Mouse (Mus musculus): ENCODE results near the gene Nudt9. TPM values are rescaled to one million over a fixed set of nuclear protein-coding genes. Genes with fewer than 3 reads are reported as not detected.

Nudt9 gene
- total RNA-seq, 2 experiments from 2014 or later, result 43.9 to 46.7 TPM

DNA sequence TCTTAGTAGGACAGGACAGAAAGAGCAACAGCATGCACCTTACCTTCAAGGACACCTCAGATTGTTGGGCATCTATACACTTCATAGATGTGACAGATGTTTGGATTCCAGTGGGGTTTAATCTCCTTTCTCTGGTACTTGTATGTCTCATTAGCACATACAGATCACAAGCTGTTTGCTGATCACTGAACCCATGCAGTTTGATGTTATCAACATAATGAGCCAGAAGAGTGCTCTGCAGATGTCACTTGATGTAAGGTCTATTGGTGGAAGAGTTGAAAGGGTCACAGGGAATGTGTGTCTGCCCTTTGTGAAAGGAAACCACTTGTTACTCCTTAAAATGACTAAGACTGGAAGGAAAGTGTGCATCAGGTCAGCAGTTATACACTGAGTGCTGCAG lies 11.0 kb upstream of the Nudt9 start:
- intact Hi-C loops (cut with DNase I), result no loop called here
- DNase-seq, result no peak

DNA sequence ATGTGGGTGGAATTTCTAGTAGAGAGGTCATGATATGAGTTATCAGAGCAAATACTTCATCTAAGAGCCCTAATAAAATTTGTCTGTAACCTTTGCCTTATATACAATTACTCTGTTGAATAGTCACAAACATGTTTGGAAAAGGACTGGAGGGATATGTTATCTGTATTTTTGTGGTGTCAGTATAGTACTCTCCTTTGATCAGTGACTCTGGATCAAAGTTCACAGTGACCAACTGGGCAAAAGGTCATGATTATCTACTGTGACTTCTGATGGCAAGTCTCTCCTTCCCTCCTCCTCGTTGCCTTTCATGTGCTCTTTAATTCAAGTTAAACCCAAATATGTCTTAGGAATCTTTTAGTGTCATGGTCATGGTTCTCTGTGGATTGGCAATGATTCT lies 10.3 kb upstream of the Nudt9 start:
- intact Hi-C loops (cut with DNase I), result no loop called here
- no peak for DNase-seq

DNA sequence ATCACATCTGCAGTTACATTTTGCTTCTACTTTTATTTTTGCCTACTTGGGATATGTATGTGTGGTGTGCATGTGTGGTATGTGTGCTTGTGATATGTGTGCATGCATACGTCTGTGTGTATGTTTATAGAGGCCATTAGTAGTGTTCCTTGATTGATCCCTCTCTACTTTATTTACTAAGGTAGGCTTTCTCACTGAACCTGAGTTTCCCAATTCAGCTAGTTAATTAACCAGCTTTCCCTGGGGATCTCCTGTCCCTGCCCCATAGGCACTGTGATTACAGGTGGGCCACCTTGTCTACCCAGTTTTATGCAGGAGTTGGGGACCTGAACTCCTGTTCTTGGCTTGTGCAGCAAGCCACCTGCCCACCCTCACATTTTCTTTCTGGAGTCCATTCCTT lies 9.4 kb upstream of the Nudt9 start:
- DNase-seq, result no peak
- intact Hi-C loops (cut with DNase I), result no loop called here

DNA sequence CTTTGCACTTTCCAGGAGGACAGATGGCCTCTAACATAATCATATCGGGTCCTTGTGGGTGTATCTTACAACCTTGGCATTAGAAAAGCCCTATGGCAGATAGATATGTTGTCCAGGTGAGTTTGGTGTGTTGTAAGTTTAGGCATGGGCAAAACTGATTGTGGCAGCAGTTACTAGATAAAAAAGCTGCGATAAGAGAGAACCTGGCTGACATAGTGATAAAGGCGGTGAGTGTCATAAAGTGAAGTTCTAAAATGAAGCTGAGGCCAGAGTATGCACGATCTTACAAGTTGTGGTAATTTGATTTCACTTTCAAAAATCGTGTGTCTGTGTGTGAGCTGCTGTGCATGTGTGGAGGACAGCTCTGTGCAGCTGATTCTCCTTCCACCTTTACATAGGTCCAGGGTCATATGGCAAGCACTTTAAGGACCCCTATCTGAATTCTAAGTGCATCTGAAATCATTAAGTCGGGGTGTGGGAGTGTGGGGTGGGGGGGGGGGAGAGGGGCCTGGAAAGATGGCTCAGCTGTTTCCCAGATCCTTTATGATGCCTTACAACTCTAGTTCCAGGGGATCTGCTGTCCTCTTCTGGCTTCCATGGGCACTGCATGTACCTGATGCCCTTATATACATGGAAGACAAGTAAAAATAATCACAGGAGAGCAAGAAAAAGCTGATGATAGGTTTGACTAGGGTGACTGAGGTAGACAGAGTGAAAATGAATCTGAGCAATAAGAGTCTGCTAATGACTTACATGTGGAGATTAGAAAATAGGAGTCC lies 6.8 kb upstream of the Nudt9 start:
- intact Hi-C loops (cut with DNase I), result no loop called here
- DNase-seq, result peak; percentile 36

DNA sequence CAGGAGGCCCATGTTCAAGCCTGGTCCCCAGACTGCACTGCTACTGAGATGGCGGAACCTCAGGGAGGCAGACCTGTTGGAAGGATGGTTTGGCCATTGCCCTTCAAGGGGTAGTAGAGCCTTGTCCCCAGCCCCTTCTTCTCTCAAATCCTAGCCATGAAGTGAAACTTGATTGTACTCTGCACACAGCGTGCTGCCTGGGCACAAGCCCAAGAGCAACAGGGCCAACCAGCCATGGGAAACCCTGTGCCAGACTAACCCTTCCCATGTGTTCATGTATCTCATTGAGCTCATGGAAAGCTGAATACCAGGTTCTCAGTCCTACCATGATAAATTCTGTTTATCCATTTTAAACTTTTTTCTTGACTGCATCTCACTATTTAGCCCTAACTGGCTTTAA lies 3.2 kb upstream of the Nudt9 start:
- intact Hi-C loops (cut with DNase I), result no loop called here
- DNase-seq, result peak; percentile 30

DNA sequence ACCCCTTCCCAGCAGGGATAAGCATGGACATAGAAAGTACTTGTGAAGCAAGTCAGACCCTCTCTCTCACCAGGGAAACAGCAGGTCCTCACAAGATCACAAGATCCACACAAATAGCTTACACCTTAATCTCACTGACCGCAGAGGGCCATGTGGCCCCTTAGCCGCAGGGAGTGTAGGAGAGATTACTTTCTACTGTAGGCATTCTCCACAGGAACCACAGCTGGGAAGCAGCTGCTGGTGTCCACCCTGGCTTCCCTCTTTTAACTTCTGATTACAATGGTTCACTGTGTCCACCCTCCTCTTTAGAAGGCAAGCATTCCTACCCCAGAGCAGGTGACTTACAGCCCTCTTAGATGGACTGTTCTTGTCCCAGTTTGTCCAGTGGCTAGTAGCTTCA lies 2.4 kb upstream of the Nudt9 start:
- intact Hi-C loops (cut with DNase I), result no loop called here
- no peak for DNase-seq

DNA sequence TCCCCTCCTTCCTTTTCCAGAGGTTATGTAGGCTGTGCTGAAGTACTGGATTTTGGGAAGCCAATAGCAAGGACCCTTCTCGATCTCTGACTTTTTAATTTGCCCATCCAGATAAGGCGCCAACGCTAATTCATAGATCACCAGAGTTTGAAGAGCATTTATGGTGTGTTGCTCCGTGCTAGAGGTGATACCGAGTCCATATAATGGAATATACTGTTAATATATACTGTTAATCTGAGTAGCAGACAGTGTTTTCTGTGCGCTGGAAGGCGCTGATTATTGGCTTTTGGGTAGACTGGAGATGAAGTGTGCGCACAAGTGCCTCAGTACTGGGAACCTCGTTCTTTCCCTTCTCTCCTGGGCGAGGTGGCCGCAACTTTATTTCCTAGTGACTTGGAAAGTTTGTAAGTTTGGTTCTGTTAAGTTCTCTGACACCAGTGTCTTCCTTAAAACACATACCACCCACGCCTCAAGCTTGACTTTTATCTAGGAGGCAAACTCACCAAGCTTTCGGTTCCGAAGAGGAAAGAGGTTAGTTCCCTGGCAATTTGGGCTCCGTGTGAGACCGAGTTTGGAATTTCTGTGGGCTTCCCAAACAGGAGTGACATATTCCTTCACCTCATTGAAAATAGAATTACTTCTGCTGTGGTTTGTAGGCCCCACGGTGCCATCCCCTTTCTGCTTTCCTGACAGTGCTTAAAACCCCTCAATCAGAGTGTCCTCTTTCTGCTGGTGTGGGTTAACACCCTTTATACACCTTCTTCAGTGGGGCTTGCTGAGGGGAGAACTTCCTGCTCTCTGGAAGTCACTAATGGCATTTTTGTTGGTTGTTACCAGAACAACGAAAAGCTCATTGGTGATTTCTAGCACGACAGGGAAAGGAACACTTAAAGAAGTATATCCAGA lies 1.3 kb downstream of the Nudt9 start:
- no peak for DNase-seq
- intact Hi-C loops (cut with DNase I), result no loop called here

DNA sequence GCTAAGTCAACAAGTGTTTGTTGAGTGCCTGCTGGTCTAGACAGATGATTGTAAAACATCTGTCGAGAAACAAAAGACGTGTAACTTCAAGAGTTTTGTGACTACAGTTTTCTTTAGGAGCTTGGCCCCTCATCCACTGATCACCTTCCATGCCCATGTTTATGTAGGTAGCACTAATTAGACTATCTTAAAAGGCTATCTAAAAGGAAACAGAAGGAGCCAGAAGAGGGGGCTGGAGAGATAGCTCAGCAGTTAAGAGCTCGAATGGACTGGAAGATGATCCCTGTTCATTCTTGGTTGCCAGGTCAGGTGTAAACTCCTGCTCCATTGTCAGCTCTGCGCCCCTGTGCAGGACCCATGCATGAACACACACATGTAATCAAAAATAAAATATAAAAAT lies 2.0 kb downstream of the Nudt9 start:
- intact Hi-C loops (cut with DNase I), result no loop called here
- DNase-seq, result no peak

DNA sequence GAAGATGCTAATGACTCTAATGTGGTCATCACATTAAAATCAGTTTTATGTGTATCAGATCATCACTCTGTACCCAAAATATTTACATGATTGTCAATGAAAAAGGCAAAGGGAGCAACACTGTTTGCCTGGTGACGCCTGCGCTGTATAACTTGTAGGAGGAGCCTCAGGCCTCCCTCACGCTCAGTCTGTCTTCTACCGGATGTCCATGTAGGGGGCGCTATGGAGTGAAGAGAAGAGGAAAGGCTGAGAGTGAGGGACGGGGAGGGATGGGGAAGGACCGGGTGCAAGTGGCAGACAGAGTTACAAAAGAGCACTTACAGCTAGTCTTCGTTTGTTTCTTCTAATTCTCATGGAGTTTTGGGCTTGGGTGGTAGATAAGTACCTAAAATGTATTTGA lies 6.8 kb downstream of the Nudt9 start:
- no peak for DNase-seq
- intact Hi-C loops (cut with DNase I), result no loop called here

DNA sequence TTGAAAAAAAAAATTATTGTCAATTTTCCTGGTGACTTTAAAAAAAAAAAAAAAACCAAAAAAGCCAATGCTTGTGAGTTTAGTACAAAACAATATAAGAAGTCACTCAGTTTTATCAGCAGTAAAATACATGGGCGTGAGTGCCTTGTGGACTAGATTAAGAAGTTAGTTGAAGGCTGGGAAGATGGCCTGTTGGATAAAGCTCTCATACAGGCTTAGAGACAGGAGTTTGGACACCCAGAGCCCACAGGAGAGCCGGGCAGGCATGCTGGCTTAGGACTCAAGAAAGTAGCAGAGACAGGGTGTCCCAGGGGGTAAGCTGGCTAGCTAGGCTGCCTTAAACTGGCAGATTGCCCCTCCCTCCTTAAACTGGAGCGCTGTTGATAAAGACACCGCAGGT lies 8.8 kb downstream of the Nudt9 start:
- intact Hi-C loops (cut with DNase I), result no loop called here

DNA sequence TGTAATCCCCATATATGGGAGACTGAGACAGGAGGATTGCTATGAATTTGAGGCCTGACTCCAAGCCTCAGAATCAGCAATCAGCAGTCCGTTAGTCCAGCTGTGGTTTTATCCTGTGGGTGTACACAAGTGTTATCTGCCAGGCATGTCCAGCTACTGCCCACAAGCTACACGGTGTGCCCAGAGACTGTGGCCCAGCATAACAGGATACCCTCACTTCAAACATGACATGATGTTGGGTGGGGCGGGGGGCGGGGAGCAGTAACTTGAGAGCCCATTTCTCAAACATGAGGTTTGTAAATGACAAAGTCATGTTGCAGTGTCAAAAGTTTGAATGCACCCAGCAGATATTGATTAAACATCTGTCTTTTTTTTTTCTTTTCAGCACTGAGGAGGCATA lies 9.7 kb downstream of the Nudt9 start:
- DNase-seq, result no peak
- intact Hi-C loops (cut with DNase I), result no loop called here

More for the DNA sequence above, 8.8 kb downstream of the Nudt9 start:
- DNase-seq, result no peak

DNA sequence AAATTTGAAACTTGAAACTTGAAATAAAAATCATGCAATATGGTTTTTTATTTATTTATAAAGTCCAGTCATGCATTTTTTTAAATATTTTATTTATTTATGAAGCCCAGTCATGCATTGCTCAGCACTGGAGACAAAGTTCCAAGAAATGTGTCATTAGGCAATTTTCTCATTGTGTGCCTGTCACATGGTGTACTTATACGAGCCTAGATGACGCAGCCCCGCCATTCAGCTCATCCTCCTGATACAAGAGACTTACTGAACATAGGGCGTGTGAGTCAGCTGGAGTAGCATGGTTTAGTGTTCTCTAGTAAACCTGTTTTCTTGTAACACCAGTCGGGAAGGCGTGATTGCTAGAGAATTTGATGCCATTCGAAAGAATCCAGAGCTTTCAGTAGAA lies 10.2 kb downstream of the Nudt9 start:
- intact Hi-C loops (cut with DNase I), result no loop called here
- DNase-seq, result no peak

DNA sequence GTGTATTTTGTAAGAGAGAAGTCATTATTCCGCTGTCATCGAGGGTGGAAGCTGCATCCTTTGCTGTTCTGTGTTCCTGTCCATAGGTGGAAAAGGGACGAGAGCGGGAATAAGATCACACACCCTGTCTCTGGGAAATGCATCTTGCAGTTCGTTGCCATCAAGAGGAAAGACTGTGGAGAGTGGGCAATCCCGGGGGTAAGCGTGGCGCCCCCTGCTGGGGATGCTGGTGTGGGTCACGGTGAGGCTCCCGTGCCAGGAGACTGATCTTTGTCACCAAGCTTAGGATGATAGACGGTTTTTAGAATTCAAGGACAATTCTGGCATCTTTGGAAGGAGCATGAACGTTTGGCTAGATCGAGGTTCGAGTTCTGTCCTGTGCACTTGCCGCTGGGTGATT lies 11.9 kb downstream of the Nudt9 start:
- peak; percentile 55 for DNase-seq
- intact Hi-C loops (cut with DNase I), result no loop called here

DNA sequence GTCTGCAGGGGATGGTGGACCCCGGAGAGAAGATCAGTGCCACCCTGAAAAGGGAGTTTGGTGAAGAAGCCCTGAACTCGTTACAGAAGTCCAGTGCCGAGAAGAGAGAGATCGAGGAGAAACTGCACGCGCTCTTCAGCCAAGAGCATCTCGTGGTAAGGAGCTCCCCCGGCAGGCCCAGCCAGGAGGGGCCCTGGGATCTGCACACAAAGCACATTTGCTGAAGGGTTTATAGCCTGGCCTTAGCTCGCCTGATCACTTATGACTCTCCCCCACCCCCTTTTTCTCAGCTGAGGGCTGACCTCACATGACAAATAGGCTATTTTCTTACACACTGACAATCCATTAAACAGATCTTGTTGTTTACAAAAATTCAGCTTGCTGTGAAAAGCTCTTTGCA lies 13.5 kb downstream of the Nudt9 start:
- DNase-seq, result no peak
- intact Hi-C loops (cut with DNase I), result no loop called here

DNA sequence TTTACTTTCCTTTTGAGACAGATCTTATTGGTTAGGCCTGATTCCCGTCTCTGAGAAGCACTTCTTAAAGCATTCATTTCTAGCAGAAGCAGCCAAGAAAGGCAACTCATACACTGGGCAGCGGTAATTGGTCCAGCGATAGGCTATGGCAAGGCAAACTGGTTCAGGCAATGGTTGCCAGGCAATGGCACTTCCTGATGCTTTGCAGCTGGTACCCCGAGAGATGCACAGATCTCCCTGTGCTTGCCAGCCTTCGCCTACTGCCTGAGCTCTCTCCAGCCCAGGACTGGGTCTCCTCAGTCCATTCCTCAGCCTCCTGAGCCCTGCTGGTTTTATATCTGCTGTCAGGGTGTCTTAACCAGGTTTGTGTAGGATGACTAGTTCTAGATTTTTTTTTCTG lies 14.3 kb downstream of the Nudt9 start:
- intact Hi-C loops (cut with DNase I), result no loop called here
- no peak for DNase-seq

DNA sequence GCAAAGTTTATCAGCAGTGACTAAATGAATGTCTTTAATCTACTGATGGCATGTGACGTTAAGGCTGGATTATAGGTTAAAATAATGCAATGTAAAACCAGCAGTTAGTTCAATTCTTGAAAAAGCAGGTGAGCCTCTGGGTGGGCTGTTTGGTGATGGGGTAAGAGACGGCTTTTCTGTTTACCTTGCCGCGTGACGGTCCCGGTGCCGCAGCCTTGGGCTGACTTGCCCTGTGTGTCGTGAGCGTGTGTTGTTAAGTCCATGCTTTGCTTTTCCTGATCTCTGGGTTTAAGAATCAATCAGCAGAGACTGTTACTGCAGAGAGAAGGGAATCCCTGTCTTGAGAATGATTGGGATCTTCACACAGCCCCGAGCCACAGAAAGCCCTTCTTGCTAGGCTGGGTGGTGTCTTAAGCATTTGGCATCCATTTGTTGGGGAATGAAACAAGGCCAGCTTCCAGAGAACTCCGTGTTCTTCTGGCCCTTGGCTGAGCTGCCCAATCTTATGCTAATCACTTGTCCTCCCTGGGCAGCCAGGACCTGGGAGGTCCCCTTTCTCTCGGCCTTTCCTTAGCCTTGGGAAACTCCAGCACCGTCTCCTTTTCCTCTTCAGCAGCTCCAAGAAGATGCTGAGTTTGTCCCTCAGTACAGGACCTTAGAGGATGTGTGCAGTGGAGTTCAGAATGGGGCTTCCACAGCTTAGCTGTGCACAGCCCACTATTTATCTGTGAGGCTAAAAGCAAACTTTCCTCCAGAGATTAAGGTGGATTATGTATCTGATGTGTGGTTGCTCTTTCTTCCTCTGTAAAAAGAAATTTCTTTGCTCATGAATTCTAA lies 16.0 kb downstream of the Nudt9 start:
- no peak for DNase-seq
- intact Hi-C loops (cut with DNase I), result no loop called here

DNA sequence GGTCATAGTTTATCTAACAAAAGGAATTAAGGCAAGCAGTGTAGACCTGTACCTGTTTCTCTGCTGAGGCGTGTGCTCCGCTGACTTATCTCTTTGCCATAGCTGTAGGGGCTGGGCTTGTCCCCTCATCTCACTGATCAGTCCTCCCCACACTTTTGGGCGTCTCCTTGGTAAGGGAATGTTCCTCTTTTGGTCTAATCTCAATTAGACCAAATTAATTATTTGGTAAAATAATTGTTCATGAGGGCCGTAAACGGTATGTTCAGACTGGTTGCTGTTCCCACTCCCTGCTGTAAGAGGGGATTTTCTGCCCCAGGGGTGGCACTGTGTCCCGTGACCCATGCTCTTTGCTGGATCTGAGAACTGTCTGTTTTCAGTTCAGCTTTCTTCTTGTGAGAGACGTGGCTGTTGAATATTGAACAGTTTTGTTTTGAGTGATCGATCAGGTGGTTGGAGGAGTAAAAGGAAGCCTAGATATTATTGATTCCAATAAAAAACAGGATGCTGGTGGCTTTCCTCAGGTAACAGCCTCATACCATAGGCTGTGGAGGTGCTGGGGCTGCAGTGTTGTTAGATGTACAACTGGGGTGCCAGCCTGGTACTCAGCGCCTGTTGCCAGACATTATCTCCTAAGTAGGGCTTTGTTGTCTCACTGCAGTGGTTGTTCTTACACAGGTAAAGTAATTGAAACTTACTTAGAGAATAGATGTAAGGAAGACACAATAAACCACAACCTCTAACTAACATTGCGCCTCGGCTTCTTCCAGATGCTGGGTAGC lies 16.9 kb downstream of the Nudt9 start:
- intact Hi-C loops (cut with DNase I), result no loop called here
- no peak for DNase-seq

DNA sequence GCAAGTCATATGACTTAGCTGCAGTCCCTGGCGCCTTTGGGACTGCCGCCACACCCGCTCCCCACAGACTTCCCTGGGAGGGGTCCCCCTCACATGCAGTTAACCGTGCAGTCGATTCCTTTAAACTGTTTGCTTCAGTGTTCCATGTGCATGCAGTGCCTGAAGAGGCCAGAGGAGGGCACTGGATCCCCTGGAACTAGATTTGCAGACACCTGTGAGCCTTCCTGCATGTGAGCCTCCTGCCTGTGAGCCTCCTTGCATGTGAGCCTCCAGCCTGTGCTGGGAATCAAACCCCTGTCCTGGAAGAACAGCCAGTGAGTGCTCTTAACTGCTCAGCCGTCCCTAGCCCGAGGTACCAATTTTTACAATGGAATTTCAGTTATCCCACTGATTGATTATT lies 22.6 kb downstream of the Nudt9 start:
- peak; percentile 23 for DNase-seq
- intact Hi-C loops (cut with DNase I), result no loop called here

DNA sequence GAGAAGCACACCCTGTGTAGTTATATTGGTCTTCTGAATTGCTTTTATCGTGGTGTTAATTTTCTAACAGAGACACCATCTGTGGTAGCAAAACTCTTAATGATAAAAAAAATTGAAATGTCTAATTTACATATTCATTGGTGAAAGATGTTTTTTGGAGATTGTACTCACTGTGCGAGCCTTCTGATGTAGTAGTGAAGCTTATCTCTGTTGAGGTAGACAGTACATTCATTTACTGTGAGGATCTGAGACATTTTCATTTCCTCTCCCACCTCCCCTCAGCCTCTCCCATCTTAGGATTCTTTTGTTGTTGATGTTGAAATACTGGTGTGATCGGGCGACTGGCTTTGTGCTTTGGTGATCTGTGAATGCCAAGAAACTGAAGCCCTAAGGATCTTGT lies 24.9 kb downstream of the Nudt9 start:
- no peak for DNase-seq
- intact Hi-C loops (cut with DNase I), result loop anchor here (10.0 kb wide), 1 partner anchor 264 kb away; no protein-coding TSS in a partner anchor

DNA sequence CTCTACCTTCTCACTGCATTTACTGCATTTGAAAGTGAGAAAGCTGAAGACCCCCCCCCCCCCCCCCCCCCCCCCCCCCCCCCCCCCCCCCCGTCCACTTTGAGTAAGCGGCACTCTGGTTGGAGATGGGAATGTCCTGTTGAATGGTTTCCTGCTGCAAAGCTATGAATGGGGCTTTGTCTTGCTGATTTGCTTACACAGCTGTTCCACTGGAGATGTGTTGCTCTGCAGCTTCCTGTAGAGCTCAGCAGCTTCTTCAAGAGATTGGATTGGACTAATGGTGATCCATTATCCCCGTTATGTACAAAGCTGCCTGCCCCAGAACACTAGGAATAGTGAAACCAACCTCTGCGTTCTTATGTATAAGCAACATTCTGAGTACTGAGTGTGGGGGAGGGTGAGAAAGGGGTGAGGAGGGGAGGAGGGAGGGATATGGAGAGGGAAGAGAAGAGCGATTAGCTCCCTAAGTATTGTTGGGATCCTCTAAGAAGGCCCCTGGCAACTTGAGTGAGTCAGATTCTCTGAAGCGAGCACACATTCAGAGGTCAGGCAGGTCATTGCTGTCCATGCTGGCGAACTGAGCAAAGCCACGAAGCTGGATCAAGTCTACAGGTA lies 26.3 kb downstream of the Nudt9 start:
- intact Hi-C loops (cut with DNase I), result loop anchor here (10.0 kb wide), 1 partner anchor 262 kb away; no protein-coding TSS in a partner anchor
- no peak for DNase-seq
